In genomic region chr6:29828574-29829234, GRCm38 (mm10) we compare ENCODE assay signal across 20 mouse cellular contexts.
DNase-seq lines count a peak whose midpoint lies in the region; ATAC-seq and TF ChIP-seq lines count a peak whose summit lies in the region.
"Had no signal": no experiment of that assay in that cellular context is flagged by ENCODE, and none has a peak within 500 bp of the region (broad histone marks: within the 10 kb centered on the region; RNA-seq: fewer than 3 reads in every experiment).

No protein-coding gene starts in this region.

- peak; percentile 11 for DNase-seq in lung, postnatal 36 days
- DNase-seq in lung, postnatal 4 days: no peak
- DNase-seq in kidney, postnatal 14 days: peak; percentile 42
- no peak for DNase-seq in thymus, postnatal 36 days
- DNase-seq in spleen, adult 12 weeks (ENCODE audit: low spot score): no peak
- DNase-seq: cerebellum, adult 9-11 months; lung, embryonic 14.5 days; right cerebral cortex, postnatal 14 days had no signal

- no peak overlapping the region for H3K4me2 ChIP-seq in intestine, embryonic 16.5 days (ENCODE audit: low read depth, low read length)
- H3K4me2 ChIP-seq in intestine, postnatal 0 days (replicated peaks; ENCODE audit: low read depth): no peak overlapping the region
- H3K4me2 ChIP-seq: liver, embryonic 12.5 days; lung, embryonic 14.5 days; midbrain, embryonic 15.5 days; neural tube, embryonic 15.5 days had no signal

- H3K27me3 ChIP-seq in intestine, embryonic 16.5 days (replicated peaks; ENCODE audit: control insufficient read depth, insufficient read depth, low read length): no peaks in the 10 kb centered on the region
- H3K27me3 ChIP-seq in intestine, postnatal 0 days (replicated peaks; ENCODE audit: control insufficient read depth, insufficient read depth, low read length): no peaks in the 10 kb centered on the region
- H3K27me3 ChIP-seq: liver, embryonic 12.5 days; midbrain, embryonic 15.5 days; neural tube, embryonic 15.5 days had no signal

- no peak overlapping the region for H3K9ac ChIP-seq in intestine, embryonic 16.5 days (ENCODE audit: low read depth, low read length)
- no peak overlapping the region for H3K9ac ChIP-seq in intestine, postnatal 0 days (ENCODE audit: low read depth, low read length)
- H3K9ac ChIP-seq: liver, embryonic 12.5 days; lung, embryonic 14.5 days; midbrain, embryonic 15.5 days; neural tube, embryonic 15.5 days had no signal

- no peak overlapping the region for H3K27ac ChIP-seq in intestine, embryonic 16.5 days (ENCODE audit: low read length)
- no peak overlapping the region for H3K27ac ChIP-seq in intestine, postnatal 0 days (ENCODE audit: low read depth, low read length)
- H3K27ac ChIP-seq: forebrain, embryonic 10.5 days; heart, embryonic 10.5 days; hindbrain, embryonic 10.5 days; hindbrain, postnatal 0 days; liver, embryonic 12.5 days; midbrain, embryonic 15.5 days; neural tube, embryonic 15.5 days; stomach, postnatal 0 days had no signal

- H3K9me3 ChIP-seq in intestine, embryonic 16.5 days (ENCODE audit: control insufficient read depth, low read length): no peaks in the 10 kb centered on the region
- H3K9me3 ChIP-seq in intestine, postnatal 0 days (ENCODE audit: control insufficient read depth): no peaks in the 10 kb centered on the region
- H3K9me3 ChIP-seq: forebrain, embryonic 10.5 days; heart, embryonic 10.5 days; hindbrain, embryonic 10.5 days; liver, embryonic 12.5 days; midbrain, embryonic 15.5 days; neural tube, embryonic 15.5 days had no signal

- H3K4me3 ChIP-seq in intestine, embryonic 16.5 days (ENCODE audit: low read length): no peak overlapping the region
- H3K4me3 ChIP-seq in intestine, postnatal 0 days (ENCODE audit: low read depth, low read length): no peak overlapping the region
- H3K4me3 ChIP-seq: forebrain, embryonic 10.5 days; heart, embryonic 10.5 days; hindbrain, embryonic 10.5 days; liver, embryonic 12.5 days; midbrain, embryonic 15.5 days; myocyte; neural tube, embryonic 15.5 days had no signal

- WGBS in intestine, embryonic 16.5 days: 69% methylated on average over 3 of the region's 3 CpGs
- 45% methylated on average over 3 of the region's 3 CpGs for WGBS in intestine, postnatal 0 days

- H3K36me3 ChIP-seq in intestine, embryonic 16.5 days (ENCODE audit: control insufficient read depth, insufficient read depth, low read length): no peaks in the 10 kb centered on the region
- no peaks in the 10 kb centered on the region for H3K36me3 ChIP-seq in intestine, postnatal 0 days (ENCODE audit: control insufficient read depth, insufficient read depth)
- H3K36me3 ChIP-seq: forebrain, embryonic 10.5 days; heart, embryonic 10.5 days; hindbrain, embryonic 10.5 days; liver, embryonic 12.5 days; midbrain, embryonic 15.5 days; neural tube, embryonic 15.5 days had no signal

- no peaks in the 10 kb centered on the region for H3K4me1 ChIP-seq in intestine, embryonic 16.5 days (ENCODE audit: control insufficient read depth, insufficient read depth, low read length)
- H3K4me1 ChIP-seq in intestine, postnatal 0 days (replicated peaks; ENCODE audit: control insufficient read depth, insufficient read depth, low read length): no peaks in the 10 kb centered on the region
- H3K4me1 ChIP-seq: heart, embryonic 10.5 days; hindbrain, embryonic 10.5 days; liver, embryonic 12.5 days; midbrain, embryonic 15.5 days; neural tube, embryonic 15.5 days had no signal

- peak; percentile 44; the same call in 1 of the 2 replicates for ATAC-seq in intestine, embryonic 16.5 days
- no peak for ATAC-seq in intestine, postnatal 0 days
- no peak for ATAC-seq in cerebellum, adult (ENCODE audit: insufficient number of reproducible peaks, low FRiP score, low TSS enrichment)
- ATAC-seq: hindbrain, postnatal 0 days; liver, embryonic 12.5 days; midbrain, embryonic 15.5 days had no signal

- TF ChIP-seq CTCF in intestine, postnatal 0 days (IDR thresholded peaks at IDR 0.05; ENCODE audit: low read depth): no peak

Comparison
In these comparisons a context has a peak if more than half of its experiments do, and no peak if none do; other contexts are left out.
1. DNase-seq: peak in lung, postnatal 36 days (single experiment) and kidney, postnatal 14 days (single experiment); none in lung, postnatal 4 days (0 of 2), thymus, postnatal 36 days (0 of 2) and spleen, adult 12 weeks (single experiment).